Mouse (Mus musculus): ENCODE data around the gene Unc93b1. TPM values are rescaled to one million over a fixed set of nuclear protein-coding genes. Genes with fewer than 3 reads are reported as not detected.

Gene Unc93b1
- polyA plus RNA-seq, 1 experiment from 2014 or later = 6.0 TPM

GRCm38 (mm10) chr19:3992416-3992815 lies 57.4 kb downstream of the Unc93b1 start, which contains the start of gene Tbx10:
Gene Tbx10 (plus strand): TSS chr19:3992752.
- H3K9me3 ChIP-seq (replicated peaks; ENCODE audit: control insufficient read depth, low read length) = no peaks in the 10 kb centered on the region
- H3K4me1 ChIP-seq (ENCODE audit: control insufficient read depth, insufficient read depth, low read length) = no peaks in the 10 kb centered on the region
- no peak within 1 kb of the TSS for H3K4me2 ChIP-seq (ENCODE audit: low read depth, low read length)
- ATAC-seq (replicated peaks; ENCODE audit: insufficient number of reproducible peaks, low FRiP score, low TSS enrichment, low read depth) (no peak), DNase-seq (ENCODE audit: low spot score) (no peak)
- 56% methylated on average over 5 of the region's 5 CpGs for WGBS
- no peak within 1 kb of the TSS for H3K4me3 ChIP-seq (ENCODE audit: low read depth, low read length)
- H3K36me3 ChIP-seq (replicated peaks; ENCODE audit: control insufficient read depth, insufficient read depth, low read depth, low read length) = no peaks in the 10 kb centered on the region
- H3K27me3 ChIP-seq (ENCODE audit: control insufficient read depth, insufficient read depth, low read length) = no peaks in the 10 kb centered on the region
- no peak within 1 kb of the TSS for H3K27ac ChIP-seq (replicated peaks; ENCODE audit: low read depth, low read length)
- no peak within 1 kb of the TSS for H3K9ac ChIP-seq (replicated peaks; ENCODE audit: low read length)

GRCm38 (mm10) chr19:3994932-3995331 lies 59.9 kb downstream of the Unc93b1 start:
- Histone ChIP-seq H3K9me3 (replicated peaks; ENCODE audit: control insufficient read depth, low read length) (no peaks in the 10 kb centered on the region), H3K36me3 (replicated peaks; ENCODE audit: control insufficient read depth, insufficient read depth, low read depth, low read length) (no peaks in the 10 kb centered on the region), H3K27ac (replicated peaks; ENCODE audit: low read depth, low read length) (no peak overlapping the region), H3K4me3 (ENCODE audit: low read depth, low read length) (no peak overlapping the region), H3K9ac (replicated peaks; ENCODE audit: low read length) (no peak overlapping the region), H3K27me3 (ENCODE audit: control insufficient read depth, insufficient read depth, low read length) (no peaks in the 10 kb centered on the region), H3K4me2 (ENCODE audit: low read depth, low read length) (no peak overlapping the region), H3K4me1 (ENCODE audit: control insufficient read depth, insufficient read depth, low read length) (no peaks in the 10 kb centered on the region)
- WGBS = 68% methylated on average over 6 of the region's 6 CpGs
- ATAC-seq (replicated peaks; ENCODE audit: insufficient number of reproducible peaks, low FRiP score, low TSS enrichment, low read depth) (no peak), DNase-seq (ENCODE audit: low spot score) (no peak)

GRCm38 (mm10) chr19:3995505-3995904 lies 60.5 kb downstream of the Unc93b1 start:
- Histone ChIP-seq H3K36me3 (replicated peaks; ENCODE audit: control insufficient read depth, insufficient read depth, low read depth, low read length) (no peaks in the 10 kb centered on the region), H3K9me3 (replicated peaks; ENCODE audit: control insufficient read depth, low read length) (no peaks in the 10 kb centered on the region), H3K4me1 (ENCODE audit: control insufficient read depth, insufficient read depth, low read length) (no peaks in the 10 kb centered on the region), H3K27me3 (ENCODE audit: control insufficient read depth, insufficient read depth, low read length) (no peaks in the 10 kb centered on the region), H3K9ac (replicated peaks; ENCODE audit: low read length) (no peak overlapping the region), H3K4me2 (ENCODE audit: low read depth, low read length) (no peak overlapping the region), H3K27ac (replicated peaks; ENCODE audit: low read depth, low read length) (no peak overlapping the region), H3K4me3 (ENCODE audit: low read depth, low read length) (no peak overlapping the region)
- DNase-seq (ENCODE audit: low spot score) = no peak
- ATAC-seq (replicated peaks; ENCODE audit: insufficient number of reproducible peaks, low FRiP score, low TSS enrichment, low read depth) = no peak
- 83% methylated on average over 3 of the region's 3 CpGs for WGBS

- WGBS = 64% methylated on average over 7 of the region's 7 CpGs
- H3K4me1 ChIP-seq (ENCODE audit: control insufficient read depth, insufficient read depth, low read length) = peaks cover 2% of the 10 kb centered on the region; the same call in 1 of the 2 replicates
- no peak overlapping the region for H3K4me3 ChIP-seq (ENCODE audit: low read depth, low read length)
- ATAC-seq (replicated peaks; ENCODE audit: insufficient number of reproducible peaks, low FRiP score, low TSS enrichment, low read depth) = no peak
- no peak overlapping the region for H3K27ac ChIP-seq (replicated peaks; ENCODE audit: low read depth, low read length)
- H3K27me3 ChIP-seq (ENCODE audit: control insufficient read depth, insufficient read depth, low read length) = no peaks in the 10 kb centered on the region
- no peak overlapping the region for H3K9ac ChIP-seq (replicated peaks; ENCODE audit: low read length)
- H3K4me2 ChIP-seq (ENCODE audit: low read depth, low read length) = no peak overlapping the region
- no peaks in the 10 kb centered on the region for H3K36me3 ChIP-seq (replicated peaks; ENCODE audit: control insufficient read depth, insufficient read depth, low read depth, low read length)
- no peaks in the 10 kb centered on the region for H3K9me3 ChIP-seq (replicated peaks; ENCODE audit: control insufficient read depth, low read length)
- no peak for DNase-seq (ENCODE audit: low spot score)
Measured at GRCm38 (mm10) chr19:3996106-3996505, 61.1 kb downstream of the Unc93b1 start.

GRCm38 (mm10) chr19:3996747-3997146 lies 61.8 kb downstream of the Unc93b1 start:
- H3K4me2 ChIP-seq (ENCODE audit: low read depth, low read length) = no peak overlapping the region
- no peak overlapping the region for H3K4me3 ChIP-seq (ENCODE audit: low read depth, low read length)
- peaks cover 4% of the 10 kb centered on the region; the same call in 1 of the 2 replicates for H3K4me1 ChIP-seq (ENCODE audit: control insufficient read depth, insufficient read depth, low read length)
- no peak for ATAC-seq (replicated peaks; ENCODE audit: insufficient number of reproducible peaks, low FRiP score, low TSS enrichment, low read depth)
- WGBS = 84% methylated on average over 8 of the region's 8 CpGs
- H3K9ac ChIP-seq (replicated peaks; ENCODE audit: low read length) = no peak overlapping the region
- H3K36me3 ChIP-seq (replicated peaks; ENCODE audit: control insufficient read depth, insufficient read depth, low read depth, low read length) = no peaks in the 10 kb centered on the region
- no peaks in the 10 kb centered on the region for H3K9me3 ChIP-seq (replicated peaks; ENCODE audit: control insufficient read depth, low read length)
- DNase-seq (ENCODE audit: low spot score) = no peak
- H3K27me3 ChIP-seq (ENCODE audit: control insufficient read depth, insufficient read depth, low read length) = no peaks in the 10 kb centered on the region
- no peak overlapping the region for H3K27ac ChIP-seq (replicated peaks; ENCODE audit: low read depth, low read length)

- Histone ChIP-seq H3K4me3 (ENCODE audit: low read depth, low read length) (no peak overlapping the region), H3K9ac (replicated peaks; ENCODE audit: low read length) (no peak overlapping the region), H3K4me2 (ENCODE audit: low read depth, low read length) (no peak overlapping the region), H3K36me3 (replicated peaks; ENCODE audit: control insufficient read depth, insufficient read depth, low read depth, low read length) (no peaks in the 10 kb centered on the region), H3K9me3 (replicated peaks; ENCODE audit: control insufficient read depth, low read length) (no peaks in the 10 kb centered on the region), H3K27me3 (ENCODE audit: control insufficient read depth, insufficient read depth, low read length) (no peaks in the 10 kb centered on the region), H3K27ac (replicated peaks; ENCODE audit: low read depth, low read length) (no peak overlapping the region), H3K4me1 (ENCODE audit: control insufficient read depth, insufficient read depth, low read length) (peaks cover 4% of the 10 kb centered on the region; the same call in 1 of the 2 replicates)
- ATAC-seq (replicated peaks; ENCODE audit: insufficient number of reproducible peaks, low FRiP score, low TSS enrichment, low read depth) (no peak), DNase-seq (ENCODE audit: low spot score) (no peak)
- 69% methylated on average over 8 of the region's 8 CpGs for WGBS
Measured at GRCm38 (mm10) chr19:3997231-3997630, 62.2 kb downstream of the Unc93b1 start.

GRCm38 (mm10) chr19:3998335-3998734 lies 63.3 kb downstream of the Unc93b1 start:
- Histone ChIP-seq H3K9ac (replicated peaks; ENCODE audit: low read length) (no peak overlapping the region), H3K4me3 (ENCODE audit: low read depth, low read length) (no peak overlapping the region), H3K4me2 (ENCODE audit: low read depth, low read length) (no peak overlapping the region), H3K9me3 (replicated peaks; ENCODE audit: control insufficient read depth, low read length) (no peaks in the 10 kb centered on the region), H3K36me3 (replicated peaks; ENCODE audit: control insufficient read depth, insufficient read depth, low read depth, low read length) (no peaks in the 10 kb centered on the region), H3K27ac (replicated peaks; ENCODE audit: low read depth, low read length) (no peak overlapping the region), H3K27me3 (ENCODE audit: control insufficient read depth, insufficient read depth, low read length) (no peaks in the 10 kb centered on the region), H3K4me1 (ENCODE audit: control insufficient read depth, insufficient read depth, low read length) (peaks cover 4% of the 10 kb centered on the region; the same call in 1 of the 2 replicates)
- ATAC-seq (replicated peaks; ENCODE audit: insufficient number of reproducible peaks, low FRiP score, low TSS enrichment, low read depth) (no peak), DNase-seq (ENCODE audit: low spot score) (no peak)
- WGBS = 74% methylated on average over 8 of the region's 8 CpGs

Measured in embryonic facial prominence, embryonic 11.5 days (tissue).